Mouse (Mus musculus) erythroblast, embryonic 14.5 days (primary cell): Measurements from ENCODE around the gene Gapdh. TPM values are rescaled to one million over a fixed set of nuclear protein-coding genes. Genes with fewer than 3 reads are reported as not detected.

ENCODE experiments used
- H3K27me3 ChIP-seq: 2 replicates; pipeline ENCODE4 v1.6.1; 2012; ENCODE audit warnings: inconsistent platforms; ENCODE audit not compliant: control insufficient read depth
- H3K36me3 ChIP-seq: 2 replicates; pipeline ENCODE4 v1.6.1; 2012; ENCODE audit warnings: mild to moderate bottlenecking, inconsistent platforms; ENCODE audit not compliant: control insufficient read depth
- H3K4me1 ChIP-seq: 2 replicates; pipeline ENCODE4 v1.6.1; 2012; ENCODE audit warnings: inconsistent platforms; ENCODE audit not compliant: control insufficient read depth
- H3K4me3 ChIP-seq: replicated peaks from 2 replicates; pipeline ENCODE3; 2012; ENCODE audit warnings: moderate library complexity, mild to moderate bottlenecking, inconsistent platforms
- H3K9me3 ChIP-seq: 2 replicates; pipeline ENCODE4 v1.6.1; 2012; ENCODE audit warnings: low read length, inconsistent platforms, mixed read lengths; ENCODE audit not compliant: control insufficient read depth
- GATA1 ChIP-seq: IDR thresholded peaks from 2 replicates; pipeline ENCODE4 v1.6.1; 2012; ENCODE audit warnings: low read length, inconsistent platforms, mixed read lengths
- TAL1 ChIP-seq: IDR thresholded peaks from 3 replicates; pipeline ENCODE4 v1.6.1; 2012; ENCODE audit warnings: low read length, inconsistent platforms, mixed read lengths
- polyA plus RNA-seq: library from polyadenylated mRNA; stranded (reverse); fragments of >175 nt; gene quantifications from 2 replicates; pipeline ENCODE4 v1.2.3, GENCODE M21; 2012

Gapdh gene
- polyA plus RNA-seq, 1 experiment, result 525 TPM

GRCm38 (mm10) chr6:125145001-125145400, 21.3 kb downstream of the Gapdh start, which contains the start of gene Iffo1:
Gene Iffo1 (plus strand): TSS chr6:125145241.
- Histone ChIP-seq H3K4me1 (peaks cover 55% of the 10 kb centered on the region), H3K36me3 (peaks cover 73% of the 10 kb centered on the region), H3K27me3 (no peaks in the 10 kb centered on the region), H3K9me3 (no peaks in the 10 kb centered on the region), H3K4me3 (peak within 1 kb of the TSS; percentile 93)
- TF ChIP-seq TAL1 (no peak), GATA1 (0 out of 2 replicates have a peak, but pooled peaks have one; percentile 7)

DNA sequence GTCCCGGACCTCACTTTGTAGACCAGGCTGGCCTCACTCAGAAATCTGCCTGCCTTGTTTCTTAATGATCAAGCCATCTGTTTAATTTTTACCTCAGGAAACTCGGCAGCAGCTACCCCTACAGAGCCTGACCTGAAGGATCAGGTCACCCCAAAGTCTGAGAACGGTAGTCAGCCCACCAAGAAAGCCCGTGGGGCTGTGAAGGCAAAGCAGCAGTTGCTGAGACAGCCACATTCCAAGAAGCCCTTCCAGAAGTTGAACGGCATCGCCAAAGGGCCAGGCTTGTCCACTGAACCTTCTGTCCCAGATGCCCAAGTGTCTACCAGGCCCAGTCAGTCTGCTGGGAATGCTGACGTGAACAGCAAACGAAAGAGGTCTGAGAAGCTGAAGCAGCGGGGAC, 22.4 kb downstream of the Gapdh start:
- Histone ChIP-seq H3K9me3 (no peaks in the 10 kb centered on the region), H3K36me3 (peaks cover 74% of the 10 kb centered on the region), H3K4me1 (peaks cover 51% of the 10 kb centered on the region), H3K4me3 (no peak overlapping the region), H3K27me3 (no peaks in the 10 kb centered on the region)
- TF ChIP-seq GATA1, result no peak
- TF ChIP-seq TAL1, result no peak

GRCm38 (mm10) chr6:125143128-125143527, 23.1 kb downstream of the Gapdh start:
- peaks cover 43% of the 10 kb centered on the region for H3K4me1 ChIP-seq
- no peak for TF ChIP-seq GATA1
- TF ChIP-seq TAL1, result no peak
- H3K27me3 ChIP-seq, result no peaks in the 10 kb centered on the region
- no peak overlapping the region for H3K4me3 ChIP-seq
- peaks cover 73% of the 10 kb centered on the region for H3K36me3 ChIP-seq
- H3K9me3 ChIP-seq, result no peaks in the 10 kb centered on the region

GRCm38 (mm10) chr6:125142436-125142835, 23.8 kb downstream of the Gapdh start:
- H3K36me3 ChIP-seq, result peaks cover 73% of the 10 kb centered on the region
- H3K9me3 ChIP-seq, result no peaks in the 10 kb centered on the region
- TF ChIP-seq GATA1 (no peak), TAL1 (no peak)
- no peak overlapping the region for H3K4me3 ChIP-seq
- H3K27me3 ChIP-seq, result no peaks in the 10 kb centered on the region
- peaks cover 38% of the 10 kb centered on the region for H3K4me1 ChIP-seq

DNA sequence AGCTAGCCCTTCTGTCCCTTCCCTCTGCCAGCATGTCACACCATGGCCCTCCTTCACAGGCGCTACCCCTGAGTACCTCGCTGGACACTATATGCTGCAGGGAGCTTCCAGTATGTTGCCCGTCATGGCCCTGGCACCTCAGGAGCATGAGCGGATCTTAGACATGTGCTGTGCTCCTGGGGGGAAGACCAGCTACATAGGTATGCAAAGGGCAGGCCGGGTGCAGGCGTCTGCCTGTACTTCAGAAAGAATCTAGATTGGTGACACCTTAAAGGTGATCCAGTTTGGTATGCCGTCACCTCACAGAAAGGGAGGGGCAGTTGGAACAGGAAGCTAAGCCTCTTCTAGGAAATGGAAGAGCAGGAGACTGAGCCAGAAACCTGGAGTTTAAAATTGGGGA, 26.5 kb downstream of the Gapdh start:
- peaks cover 11% of the 10 kb centered on the region for H3K4me1 ChIP-seq
- TF ChIP-seq TAL1 (no peak), GATA1 (no peak)
- H3K27me3 ChIP-seq, result no peaks in the 10 kb centered on the region
- peaks cover 86% of the 10 kb centered on the region for H3K36me3 ChIP-seq
- H3K4me3 ChIP-seq, result no peak overlapping the region
- H3K9me3 ChIP-seq, result no peaks in the 10 kb centered on the region

GRCm38 (mm10) chr6:125137002-125137671, 29.1 kb downstream of the Gapdh start:
- no peak for TF ChIP-seq GATA1
- TF ChIP-seq TAL1, result no peak
- Histone ChIP-seq H3K36me3 (peaks cover 83% of the 10 kb centered on the region), H3K4me1 (peaks cover 18% of the 10 kb centered on the region), H3K9me3 (no peaks in the 10 kb centered on the region), H3K4me3 (no peak overlapping the region), H3K27me3 (no peaks in the 10 kb centered on the region)

DNA sequence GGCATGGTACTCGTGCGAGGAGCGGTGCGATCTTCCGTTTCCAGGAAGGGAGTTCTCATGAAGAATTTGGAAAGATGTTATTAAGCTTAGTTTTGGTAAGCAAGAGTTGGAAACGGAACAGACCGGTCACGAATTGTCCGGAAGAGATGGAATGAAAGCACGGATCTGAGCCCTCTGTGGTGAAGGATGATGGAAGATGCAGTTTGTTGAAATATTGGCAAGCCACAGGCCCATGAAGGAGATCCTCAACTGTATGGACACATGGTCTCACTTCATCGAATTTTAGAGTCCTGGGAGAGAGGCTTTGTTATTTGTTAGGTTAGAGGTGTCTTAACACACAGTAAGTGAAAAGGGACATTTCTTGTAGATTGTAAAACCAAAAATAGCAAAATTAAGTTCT, 33.8 kb downstream of the Gapdh start:
- H3K4me1 ChIP-seq, result peaks cover 29% of the 10 kb centered on the region
- TF ChIP-seq TAL1, result no peak
- TF ChIP-seq GATA1, result no peak
- no peaks in the 10 kb centered on the region for H3K9me3 ChIP-seq
- H3K27me3 ChIP-seq, result no peaks in the 10 kb centered on the region
- H3K4me3 ChIP-seq, result peak overlapping the region; percentile 69
- peaks cover 70% of the 10 kb centered on the region for H3K36me3 ChIP-seq

DNA sequence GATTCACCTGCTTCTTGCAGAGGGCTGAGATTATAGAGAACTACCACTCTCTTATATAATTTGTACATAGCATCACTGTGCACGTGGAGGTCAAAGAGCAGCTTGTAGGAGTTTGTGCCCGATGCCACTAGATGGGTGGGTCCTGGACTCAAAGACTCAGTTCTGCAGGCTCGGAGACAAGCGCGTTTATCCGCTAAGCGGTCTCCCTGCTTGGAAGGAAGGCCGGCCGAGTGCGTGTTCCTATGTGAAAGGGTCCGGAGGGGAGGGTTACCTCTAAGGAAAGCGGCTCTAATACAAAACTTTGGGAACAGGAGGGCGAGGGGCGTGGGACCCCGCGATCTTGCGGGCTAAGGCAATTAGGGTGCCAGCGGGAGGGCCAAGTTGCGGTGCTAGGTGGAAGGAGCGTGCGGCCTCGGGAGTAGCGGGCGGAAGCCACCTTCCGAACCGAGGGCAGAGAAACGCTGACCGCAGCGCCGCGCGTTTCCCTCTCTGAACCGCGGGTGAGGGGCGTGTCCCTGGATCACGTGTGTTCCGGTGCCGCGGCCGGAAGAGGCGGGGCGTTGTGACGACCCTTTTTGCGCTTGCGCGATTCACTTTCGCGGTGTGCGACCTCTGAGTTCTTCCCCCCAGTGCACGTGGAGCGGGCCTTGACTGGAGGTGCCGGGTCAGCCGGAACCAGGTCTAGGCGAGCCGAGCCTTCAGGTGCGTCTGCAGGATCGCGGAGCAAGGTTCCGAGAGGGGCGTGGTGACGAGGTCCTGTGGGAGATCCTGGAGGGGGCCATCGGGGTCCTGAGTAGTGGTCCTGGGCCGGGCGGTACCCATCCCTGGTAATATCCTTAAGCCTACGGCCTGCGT, 34.7 kb downstream of the Gapdh start, which contains the start of gene Nop2:
TSS of gene Nop2 (plus strand) at position 608 of the 855 bp plus-strand sequence.
- Histone ChIP-seq H3K27me3 (no peaks in the 10 kb centered on the region), H3K4me1 (peaks cover 29% of the 10 kb centered on the region), H3K4me3 (peak within 1 kb of the TSS; percentile 69), H3K36me3 (peaks cover 70% of the 10 kb centered on the region), H3K9me3 (no peaks in the 10 kb centered on the region)
- no peak for TF ChIP-seq GATA1

DNA sequence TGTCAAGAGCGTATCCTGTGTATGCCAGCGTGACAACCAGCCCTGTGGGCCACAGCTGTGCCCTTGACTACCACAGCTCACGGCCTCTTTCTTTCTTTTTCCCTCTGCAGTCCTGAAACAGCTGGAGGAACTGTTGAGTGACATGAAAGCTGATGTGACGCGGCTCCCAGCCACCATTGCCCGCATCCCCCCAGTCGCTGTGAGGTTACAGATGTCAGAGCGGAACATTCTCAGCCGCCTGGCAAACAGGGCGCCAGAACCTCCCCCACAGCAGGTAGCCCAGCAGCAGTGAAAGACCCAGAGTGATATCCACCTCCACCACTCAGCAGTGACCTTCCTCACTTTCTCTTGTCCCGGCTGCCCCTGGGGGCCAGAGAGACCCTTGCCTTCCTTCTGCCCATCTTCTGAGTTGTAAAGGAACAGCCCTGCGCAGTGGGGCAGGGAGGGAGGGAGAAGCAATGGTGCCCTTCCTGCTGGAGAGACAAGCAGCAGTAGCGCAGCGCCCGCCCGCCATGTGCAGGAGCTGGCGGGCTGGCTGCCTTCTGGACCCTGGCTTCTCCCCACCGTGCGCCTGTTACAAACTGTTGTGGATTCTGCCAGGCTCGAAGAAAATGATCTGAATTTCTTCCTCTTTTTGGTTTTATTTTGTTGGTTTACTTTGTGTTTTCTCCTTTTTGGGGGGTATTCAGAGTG, 36.4 kb downstream of the Gapdh start:
- H3K4me3 ChIP-seq, result no peak overlapping the region
- no peaks in the 10 kb centered on the region for H3K9me3 ChIP-seq
- TF ChIP-seq TAL1 (no peak), GATA1 (no peak)
- H3K4me1 ChIP-seq, result peaks cover 29% of the 10 kb centered on the region
- peaks cover 73% of the 10 kb centered on the region for H3K36me3 ChIP-seq
- no peaks in the 10 kb centered on the region for H3K27me3 ChIP-seq
